Mouse (Mus musculus) embryonic facial prominence, embryonic 11.5 days (tissue): ENCODE measurements around the gene Peak1. TPM values are rescaled to one million over a fixed set of nuclear protein-coding genes. Genes with fewer than 3 reads are reported as not detected.

Experiments used
- ATAC-seq: fragments of 200-750 bp; cut with Nextera tagmentation; replicated peaks from 2 replicates; pipeline ENCODE4 v1.8.0; 2017; ENCODE audit warnings: low read depth; ENCODE audit not compliant: insufficient number of reproducible peaks, low FRiP score, low TSS enrichment
- DNase-seq: peaks from one replicate; pipeline ENCODE4 v3.0.0-alpha.2; 2015; ENCODE audit warnings: low spot score
- H3K27ac ChIP-seq: fragments of 300-500 bp; sonication (generic); replicated peaks from 2 replicates; pipeline ENCODE4 v1.5.1; 2014; ENCODE audit warnings: mild to moderate bottlenecking, low read depth, low read length, control low read depth
- H3K27me3 ChIP-seq: fragments of 300-500 bp; sonication (generic); 2 replicates; pipeline ENCODE4 v1.6.1; 2014; ENCODE audit warnings: mild to moderate bottlenecking, low read length, moderate library complexity, mixed read lengths; ENCODE audit not compliant: control insufficient read depth, insufficient read depth
- H3K36me3 ChIP-seq: fragments of 300-500 bp; sonication (generic); replicated peaks from 2 replicates; pipeline ENCODE4 v1.6.1; 2014; ENCODE audit warnings: low read depth, mild to moderate bottlenecking, low read length, moderate library complexity, mixed read lengths; ENCODE audit not compliant: control insufficient read depth, insufficient read depth
- H3K4me1 ChIP-seq: fragments of 300-500 bp; sonication (generic); 2 replicates; pipeline ENCODE4 v1.6.1; 2014; ENCODE audit warnings: low read length, mixed read lengths; ENCODE audit not compliant: control insufficient read depth, insufficient read depth
- H3K4me2 ChIP-seq: fragments of 300-500 bp; sonication (generic); 2 replicates; pipeline ENCODE4 v1.6.1; 2014; ENCODE audit warnings: low read depth, mild to moderate bottlenecking, control low read depth, low read length, moderate library complexity
- H3K4me3 ChIP-seq: fragments of 300-500 bp; sonication (generic); 2 replicates; pipeline ENCODE4 v1.5.1; 2014; ENCODE audit warnings: low read depth, low read length, control low read depth
- H3K9ac ChIP-seq: fragments of 300-500 bp; sonication (generic); replicated peaks from 2 replicates; pipeline ENCODE4 v1.6.1; 2014; ENCODE audit warnings: mild to moderate bottlenecking, control low read depth, low read length
- H3K9me3 ChIP-seq: fragments of 300-500 bp; sonication (generic); replicated peaks from 2 replicates; pipeline ENCODE4 v1.6.1; 2016; ENCODE audit warnings: mild to moderate bottlenecking, low read length, inconsistent platforms, mixed read lengths; ENCODE audit not compliant: control insufficient read depth
- WGBS: fragments of 180-500 bp; shearing (Covaris S2); extraction: QIAGEN DNeasy Blood & Tissue Kit; methylation state at CpG from one replicate; pipeline ENCODE4 v1.1.7; 2014; 5-methylcytosine and 5-hydroxymethylcytosine counted together
- polyA plus RNA-seq: library from polyadenylated mRNA; unstranded; fragments of >200 nt; fragmentation: Nextera tagmentation; extraction: Ambion mirVana; gene quantifications from 2 replicates; pipeline ENCODE4 v1.2.1, GENCODE M21; 2014

The Peak1 gene
- polyA plus RNA-seq, 1 experiment from 2014 or later, result 8.8 TPM

GRCm38 (mm10) chr9:56207083-56207482 lies 210.8 kb downstream of the Peak1 start:
- Histone ChIP-seq H3K9ac (no peak overlapping the region), H3K4me3 (no peak overlapping the region), H3K36me3 (no peaks in the 10 kb centered on the region; the same call in 1 of the 2 replicates), H3K9me3 (no peaks in the 10 kb centered on the region), H3K27me3 (no peaks in the 10 kb centered on the region), H3K4me1 (no peaks in the 10 kb centered on the region), H3K4me2 (no peak overlapping the region), H3K27ac (no peak overlapping the region)
- DNase-seq (no peak), ATAC-seq (no peak)
- 91% methylated on average over 10 of the region's 10 CpGs for WGBS

DNA sequence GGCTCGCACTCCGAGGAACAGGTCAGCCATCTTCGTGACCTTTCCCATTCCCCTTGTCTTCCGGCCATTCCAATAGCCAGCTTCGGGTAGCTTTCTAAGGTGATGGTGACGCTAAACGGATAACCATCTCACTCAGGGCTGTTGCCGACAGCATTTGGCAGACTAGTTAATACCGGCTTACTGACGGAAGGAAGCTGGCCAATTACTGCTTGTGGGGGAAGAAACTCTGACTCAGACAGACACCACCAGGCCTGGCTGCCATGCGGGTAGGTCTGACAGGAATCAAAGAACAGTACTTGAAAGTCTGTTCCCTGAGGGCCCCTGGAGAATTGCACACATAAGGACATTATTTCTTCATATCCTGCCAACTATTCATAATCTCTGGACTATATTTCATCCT lies 212.5 kb downstream of the Peak1 start:
- no peaks in the 10 kb centered on the region for H3K9me3 ChIP-seq
- 78% methylated on average over 11 of the region's 11 CpGs for WGBS
- H3K36me3 ChIP-seq, result no peaks in the 10 kb centered on the region; the same call in 1 of the 2 replicates
- no peak overlapping the region for H3K4me2 ChIP-seq
- ATAC-seq (no peak), DNase-seq (no peak)
- no peak overlapping the region for H3K4me3 ChIP-seq
- no peak overlapping the region for H3K9ac ChIP-seq
- H3K27me3 ChIP-seq, result no peaks in the 10 kb centered on the region
- no peak overlapping the region for H3K27ac ChIP-seq
- no peaks in the 10 kb centered on the region for H3K4me1 ChIP-seq

- Histone ChIP-seq H3K9ac (no peak overlapping the region), H3K27me3 (no peaks in the 10 kb centered on the region), H3K4me3 (no peak overlapping the region), H3K27ac (no peak overlapping the region), H3K4me2 (no peak overlapping the region), H3K9me3 (no peaks in the 10 kb centered on the region), H3K4me1 (no peaks in the 10 kb centered on the region), H3K36me3 (no peaks in the 10 kb centered on the region; the same call in 1 of the 2 replicates)
- ATAC-seq, result no peak
- WGBS, result 94% methylated on average over 4 of the region's 4 CpGs
- no peak for DNase-seq
Measured at GRCm38 (mm10) chr9:56204316-56204715, 213.6 kb downstream of the Peak1 start.

- Histone ChIP-seq H3K36me3 (no peaks in the 10 kb centered on the region; the same call in 1 of the 2 replicates), H3K4me3 (no peak overlapping the region), H3K4me1 (no peaks in the 10 kb centered on the region), H3K9ac (no peak overlapping the region; the same call in 1 of the 2 replicates), H3K9me3 (no peaks in the 10 kb centered on the region), H3K27me3 (no peaks in the 10 kb centered on the region), H3K27ac (no peak overlapping the region), H3K4me2 (no peak overlapping the region)
- 30% methylated on average over 14 of the region's 14 CpGs for WGBS
- ATAC-seq, result peak; percentile 76
- peak; percentile 94 for DNase-seq
Measured at GRCm38 (mm10) chr9:56200645-56201314, 217.1 kb downstream of the Peak1 start.

DNA sequence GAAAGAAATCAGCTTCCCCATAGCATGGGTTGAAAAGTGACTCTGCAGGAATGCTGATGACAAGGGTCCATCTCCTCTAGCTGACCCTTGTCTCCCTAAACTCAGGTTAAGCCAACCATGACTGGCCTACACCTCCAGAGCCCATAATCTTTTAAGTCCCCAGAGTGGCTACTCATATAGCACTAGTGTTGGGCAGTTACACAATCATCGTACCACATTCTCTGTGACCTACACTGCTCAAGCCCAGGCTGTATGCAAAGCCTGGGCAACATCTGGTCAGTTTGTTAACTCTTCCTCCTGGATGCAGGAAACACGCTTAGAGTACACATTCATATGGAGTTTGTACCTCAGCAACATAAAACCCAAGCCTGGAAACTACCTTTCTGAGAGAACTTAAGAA lies 217.7 kb downstream of the Peak1 start:
- WGBS, result 68% methylated on average over 2 of the region's 2 CpGs
- H3K36me3 ChIP-seq, result no peaks in the 10 kb centered on the region; the same call in 1 of the 2 replicates
- no peaks in the 10 kb centered on the region for H3K9me3 ChIP-seq

GRCm38 (mm10) chr9:56196921-56197320 lies 220.9 kb downstream of the Peak1 start:
- Histone ChIP-seq H3K36me3 (no peaks in the 10 kb centered on the region), H3K4me1 (no peaks in the 10 kb centered on the region), H3K27me3 (no peaks in the 10 kb centered on the region), H3K27ac (no peak overlapping the region), H3K9ac (no peak overlapping the region), H3K9me3 (no peaks in the 10 kb centered on the region), H3K4me2 (no peak overlapping the region), H3K4me3 (no peak overlapping the region)
- DNase-seq (no peak), ATAC-seq (no peak)
- WGBS, result 87% methylated on average over 4 of the region's 4 CpGs

More for the DNA sequence above, 217.7 kb downstream of the Peak1 start:
- no peak overlapping the region; the same call in 1 of the 2 replicates for H3K9ac ChIP-seq
- no peak overlapping the region for H3K27ac ChIP-seq
- H3K4me1 ChIP-seq, result no peaks in the 10 kb centered on the region
- H3K4me2 ChIP-seq, result no peak overlapping the region
- DNase-seq (peak; percentile 5), ATAC-seq (no peak)
- H3K27me3 ChIP-seq, result no peaks in the 10 kb centered on the region
- no peak overlapping the region for H3K4me3 ChIP-seq

DNA sequence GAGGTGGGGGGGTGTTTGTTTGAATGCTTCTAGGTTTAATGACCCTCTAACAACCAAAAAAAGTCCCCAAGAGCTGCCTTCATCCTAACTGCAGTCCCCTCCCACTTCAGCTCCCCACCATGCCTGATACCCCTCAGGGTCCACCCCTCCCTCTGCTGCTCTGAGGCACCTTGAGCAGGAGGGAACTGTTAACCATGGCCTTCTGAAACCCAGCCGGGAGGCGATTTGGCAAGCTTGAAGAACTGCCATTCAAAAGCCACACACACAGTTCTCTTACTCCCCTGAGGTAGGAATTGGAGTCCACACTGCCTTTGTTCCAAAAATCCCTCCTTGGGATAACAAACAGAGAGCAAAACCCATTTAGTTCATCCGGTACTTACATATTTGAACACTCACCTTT lies 222.7 kb downstream of the Peak1 start:
- Histone ChIP-seq H3K27me3 (no peaks in the 10 kb centered on the region), H3K9ac (no peak overlapping the region), H3K27ac (no peak overlapping the region), H3K4me3 (no peak overlapping the region), H3K9me3 (no peaks in the 10 kb centered on the region), H3K36me3 (no peaks in the 10 kb centered on the region), H3K4me2 (no peak overlapping the region), H3K4me1 (no peaks in the 10 kb centered on the region)
- 43% methylated on average over 3 of the region's 3 CpGs for WGBS
- DNase-seq (no peak), ATAC-seq (no peak)

DNA sequence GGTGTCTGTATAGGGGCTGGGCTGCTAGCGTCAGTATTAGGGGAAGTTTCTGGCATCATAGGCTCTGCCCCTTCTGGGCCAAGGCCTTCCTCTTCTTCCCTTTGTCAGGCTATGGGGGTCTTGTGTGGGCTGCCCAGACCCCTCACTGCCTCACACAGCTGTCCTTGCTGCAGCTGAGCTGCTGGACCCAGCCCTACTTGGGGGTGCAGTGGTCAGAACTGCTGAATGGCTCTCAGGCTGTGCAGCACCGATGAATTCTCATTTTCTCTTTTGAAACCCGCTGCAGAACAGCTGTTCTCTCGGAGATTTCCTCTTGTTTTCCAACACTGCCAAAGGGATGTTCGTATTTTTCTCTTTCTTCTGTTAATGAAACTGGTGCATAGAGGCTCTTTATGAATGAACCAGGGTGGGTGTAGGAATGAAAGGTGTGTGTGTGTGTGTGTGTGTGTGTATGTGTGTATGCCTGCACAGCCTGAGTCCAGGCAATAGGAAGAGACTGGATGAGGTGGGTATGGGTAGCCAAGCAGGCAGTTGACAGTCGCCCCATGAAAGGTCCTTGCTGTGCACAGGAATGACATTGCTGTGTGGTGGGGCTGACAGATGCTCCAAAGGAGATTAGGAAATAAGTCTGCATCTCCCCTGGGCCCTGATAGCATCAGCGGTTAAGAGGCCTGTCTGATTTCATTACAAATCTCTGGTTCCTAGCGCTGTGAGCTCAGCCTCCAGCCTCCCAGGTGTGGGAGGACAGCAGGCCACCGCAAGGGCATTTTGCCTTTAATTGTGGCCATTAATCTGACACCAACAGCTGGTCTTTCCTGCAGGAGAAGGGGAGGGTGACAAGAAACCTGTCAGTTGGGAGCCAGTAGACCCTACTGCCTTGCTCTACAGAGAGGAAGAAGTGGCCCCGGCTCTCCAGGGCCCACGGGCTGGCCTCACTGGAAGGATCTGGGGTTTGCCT lies 226.1 kb downstream of the Peak1 start:
- ATAC-seq (no peak), DNase-seq (no peak)
- 0 out of 2 replicates have a peak overlapping the region, but pooled peaks have one; percentile 13 for H3K27ac ChIP-seq
- H3K4me3 ChIP-seq, result no peak overlapping the region
- H3K4me2 ChIP-seq, result no peak overlapping the region
- no peaks in the 10 kb centered on the region for H3K4me1 ChIP-seq
- no peaks in the 10 kb centered on the region for H3K27me3 ChIP-seq
- WGBS, result 64% methylated on average over 11 of the region's 11 CpGs
- H3K9ac ChIP-seq, result no peak overlapping the region
- no peaks in the 10 kb centered on the region for H3K9me3 ChIP-seq
- no peaks in the 10 kb centered on the region for H3K36me3 ChIP-seq
